Mouse (Mus musculus) small intestine, adult 2 months (tissue): ENCODE measurements around the gene Porcn. TPM values are rescaled to one million over a fixed set of nuclear protein-coding genes. Genes with fewer than 3 reads are reported as not detected.

Experiments
- H3K27ac ChIP-seq: fragments of 200-500 bp; 2 replicates; pipeline ENCODE4 v1.5.1; 2012; ENCODE audit warnings: low read depth, low read length, control low read depth, inconsistent platforms; ENCODE audit not compliant: insufficient read depth
- H3K27me3 ChIP-seq: fragments of 200-500 bp; 2 replicates; pipeline ENCODE4 v1.6.1; 2012; ENCODE audit warnings: mild to moderate bottlenecking, moderate library complexity, low read length, inconsistent platforms; ENCODE audit not compliant: control insufficient read depth, insufficient read depth
- H3K36me3 ChIP-seq: fragments of 200-500 bp; 2 replicates; pipeline ENCODE4 v1.6.1; 2012; ENCODE audit warnings: mild to moderate bottlenecking, low read length, control low read depth, inconsistent platforms; ENCODE audit not compliant: control insufficient read depth, insufficient read depth
- H3K4me1 ChIP-seq: fragments of 200-500 bp; 2 replicates; pipeline ENCODE4 v1.6.1; 2012; ENCODE audit warnings: low read length, inconsistent platforms, mixed read lengths; ENCODE audit not compliant: control insufficient read depth, insufficient read depth, insufficient read length
- H3K4me3 ChIP-seq: fragments of 200-500 bp; 2 replicates; pipeline ENCODE4 v1.5.1; 2012; ENCODE audit warnings: low read depth, mild to moderate bottlenecking, control low read depth, inconsistent platforms, low read length, moderate library complexity
- CTCF ChIP-seq: fragments of 200-500 bp; IDR thresholded peaks from 2 replicates; pipeline ENCODE4 v1.5.1; 2012; ENCODE audit warnings: low read depth, mild to moderate bottlenecking, control low read depth, inconsistent platforms, low read length, moderate library complexity, mixed read lengths; ENCODE audit not compliant: insufficient replicate concordance, insufficient read length; ENCODE audit errors: extremely low read depth
- POLR2A ChIP-seq: fragments of 200-500 bp; IDR thresholded peaks from 2 replicates; pipeline ENCODE4 v1.6.1; 2012; ENCODE audit warnings: low read depth, mild to moderate bottlenecking, control low read depth, inconsistent platforms, low read length, moderate library complexity
- WGBS: fragments of 180-500 bp; shearing (Covaris S2); methylation state at CpG from one replicate; pipeline ENCODE4 v1.1.7; 2018; 5-methylcytosine and 5-hydroxymethylcytosine counted together
- polyA plus RNA-seq: library from polyadenylated mRNA; depleted of rRNA; stranded (reverse); fragments of >200 nt; gene quantifications from 2 replicates; pipeline ENCODE4 v1.2.3, GENCODE M21; 2012

The Porcn gene
- polyA plus RNA-seq, 1 experiment: 6.8 TPM

GRCm38 (mm10) chrX:8182871-8183540, 23.3 kb downstream of the Porcn start:
- TF ChIP-seq CTCF (no peak), POLR2A (no peak)
- WGBS: 20% methylated on average over 7 of the region's 7 CpGs

GRCm38 (mm10) chrX:8179646-8180045, 26.7 kb downstream of the Porcn start:
- Histone ChIP-seq H3K27me3 (no peaks in the 10 kb centered on the region), H3K27ac (no peak overlapping the region), H3K36me3 (no peaks in the 10 kb centered on the region), H3K4me1 (no peaks in the 10 kb centered on the region), H3K4me3 (no peak overlapping the region)
- TF ChIP-seq CTCF (no peak), POLR2A (no peak)
- WGBS: 84% methylated on average over 5 of the region's 5 CpGs

More at GRCm38 (mm10) chrX:8182871-8183540, 23.3 kb downstream of the Porcn start:
- Histone ChIP-seq H3K4me1 (no peaks in the 10 kb centered on the region), H3K27ac (no peak overlapping the region), H3K36me3 (peaks cover 14% of the 10 kb centered on the region), H3K4me3 (no peak overlapping the region), H3K27me3 (no peaks in the 10 kb centered on the region)

GRCm38 (mm10) chrX:8178871-8179270, 27.5 kb downstream of the Porcn start:
- Histone ChIP-seq H3K27me3 (no peaks in the 10 kb centered on the region), H3K27ac (no peak overlapping the region), H3K36me3 (no peaks in the 10 kb centered on the region), H3K4me3 (no peak overlapping the region), H3K4me1 (no peaks in the 10 kb centered on the region)
- 48% methylated on average over 2 of the region's 2 CpGs for WGBS
- no peak for TF ChIP-seq POLR2A
- no peak for TF ChIP-seq CTCF

- Histone ChIP-seq H3K4me3 (peak within 1 kb of the TSS; percentile 99), H3K27me3 (no peaks in the 10 kb centered on the region), H3K27ac (peak within 1 kb of the TSS; percentile 77), H3K36me3 (no peaks in the 10 kb centered on the region), H3K4me1 (no peaks in the 10 kb centered on the region)
- TF ChIP-seq CTCF (peak; percentile 18; the same call in 1 of the 2 replicates), POLR2A (no peak)
- 13% methylated on average over 56 of the region's 56 CpGs for whole genome bisulfite sequencing
Observed at GRCm38 (mm10) chrX:8175504-8176385, 30.6 kb downstream of the Porcn start, which contains the start of gene Tbc1d25. Tbc1d25 (minus strand) TSS chrX:8176181.

GRCm38 (mm10) chrX:8175169-8175503, 31.2 kb downstream of the Porcn start:
- Histone ChIP-seq H3K4me3 (peak overlapping the region; percentile 99), H3K4me1 (no peaks in the 10 kb centered on the region), H3K36me3 (0 out of 2 replicates have a peak, but pooled peaks cover 2% of the 10 kb centered on the region), H3K27me3 (no peaks in the 10 kb centered on the region), H3K27ac (peak overlapping the region; percentile 77)
- TF ChIP-seq POLR2A (no peak), CTCF (no peak)
- WGBS: 15% methylated on average over 4 of the region's 4 CpGs

GRCm38 (mm10) chrX:8167716-8168647, 38.3 kb downstream of the Porcn start:
- Histone ChIP-seq H3K36me3 (peaks cover 6% of the 10 kb centered on the region; the same call in 1 of the 2 replicates), H3K4me1 (no peaks in the 10 kb centered on the region), H3K4me3 (no peak overlapping the region), H3K27me3 (no peaks in the 10 kb centered on the region), H3K27ac (no peak overlapping the region)
- no peak for TF ChIP-seq POLR2A
- no peak for TF ChIP-seq CTCF
- 86% methylated on average over 10 of the region's 10 CpGs for WGBS
